Mouse (Mus musculus) liver, adult 2 months (tissue): ENCODE measurements around the gene Tubb5.

Experiments used
- CTCF ChIP-seq: fragments of 200-500 bp; IDR thresholded peaks from 2 replicates; pipeline ENCODE4 v1.5.1; 2011; ENCODE audit warnings: low read depth, low read length, control low read depth
- POLR2A ChIP-seq: fragments of 200-500 bp; IDR thresholded peaks from 2 replicates; pipeline ENCODE4 v1.6.1; 2011; ENCODE audit warnings: low read length, control low read depth; ENCODE audit not compliant: insufficient read depth; ENCODE audit errors: extremely low read depth

DNA sequence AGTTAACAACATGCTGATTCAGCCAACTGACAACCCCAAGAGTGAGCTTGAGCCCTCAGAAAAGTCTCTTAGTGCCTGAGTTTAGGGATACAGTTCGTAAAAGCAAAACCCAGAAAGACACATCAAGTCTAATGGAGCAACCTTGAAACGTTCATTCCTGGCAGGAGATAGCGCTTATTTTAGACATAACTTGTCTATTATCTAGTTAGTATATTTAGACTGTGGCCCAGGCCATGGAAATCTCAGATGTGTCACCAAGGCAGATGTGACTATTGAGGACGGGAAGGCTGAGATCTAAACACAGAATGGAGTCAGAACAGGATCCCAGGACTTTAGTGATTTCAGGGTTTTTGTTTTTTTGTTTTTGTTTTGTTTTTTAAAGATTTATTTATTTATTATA lies 53.0 kb downstream of the Tubb5 start:
- TF ChIP-seq CTCF: no peak
- no peak for TF ChIP-seq POLR2A
